Mouse (Mus musculus) CD4-positive naive resting alpha-beta T cell, adult 76 days (primary cell): ENCODE data around the gene Gm11937. TPM values are rescaled to one million over a fixed set of nuclear protein-coding genes. Genes with fewer than 3 reads are reported as not detected.

Experiments
- total RNA-seq: library from RNA; stranded (reverse); gene quantifications from one replicate; pipeline ENCODE4 v1.2.4, GENCODE M21; 2023

The Gm11937 gene
- total RNA-seq, result not detected

DNA sequence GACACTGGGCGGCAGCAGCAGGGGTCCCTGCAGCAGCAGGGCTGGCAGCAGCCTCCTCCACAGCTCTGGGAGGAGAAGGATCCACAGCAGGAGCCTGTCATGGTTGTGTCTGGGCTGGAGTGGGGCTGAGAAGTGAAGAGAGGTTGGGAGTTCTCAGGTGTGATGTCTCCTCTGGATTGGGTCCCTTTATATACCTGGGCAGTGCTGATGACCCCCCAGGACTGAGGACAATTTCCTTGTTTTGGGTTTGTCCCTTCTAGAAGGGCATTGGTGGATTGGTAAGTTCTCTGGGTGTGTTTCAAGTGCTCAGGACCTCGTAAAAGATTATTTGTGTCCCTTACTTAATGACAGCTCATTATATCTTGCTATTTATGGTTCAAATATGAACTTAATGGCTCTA is at the start of gene Gm11937:
TSS of gene Gm11937 (minus strand) at position 101 of the 400 bp plus-strand sequence.

GRCm38 (mm10) chr11:99658467-99659010 is 48.5 kb upstream of the Gm11937 start, which contains the start of gene Gm11563:
Gm11563 (minus strand) TSS chr11:99658960.

DNA sequence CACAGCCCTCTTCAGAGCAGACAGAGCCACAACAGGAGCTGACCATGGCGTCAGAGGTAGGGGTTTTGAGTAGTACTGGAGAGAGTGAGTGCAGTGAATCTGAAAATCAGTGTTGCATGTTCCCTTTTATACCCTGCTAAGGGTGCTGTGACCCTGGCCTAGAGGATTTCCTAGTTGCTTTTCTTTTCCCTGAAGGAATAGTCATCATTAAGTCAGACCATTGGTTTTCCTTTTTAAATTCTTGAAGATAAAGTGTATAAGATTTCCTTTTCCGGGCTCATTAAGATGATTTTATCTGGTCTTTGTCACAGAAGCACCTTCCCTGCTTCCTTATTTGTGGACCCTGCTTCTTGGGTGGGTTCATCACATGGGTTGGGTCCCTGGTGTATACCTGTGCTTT is 40.1 kb upstream of the Gm11937 start, which contains the start of gene Gm11555:
TSS of gene Gm11555 (minus strand) at position 101 of the 400 bp plus-strand sequence.

GRCm38 (mm10) chr11:99643635-99644139 is 33.7 kb upstream of the Gm11937 start, which contains the start of gene Krtap4-7:
Krtap4-7 (minus strand) TSS chr11:99644089.

GRCm38 (mm10) chr11:99634653-99635134 is 24.7 kb upstream of the Gm11937 start, which contains the start of gene Krtap4-2:
Krtap4-2 (minus strand) TSS chr11:99635084.

DNA sequence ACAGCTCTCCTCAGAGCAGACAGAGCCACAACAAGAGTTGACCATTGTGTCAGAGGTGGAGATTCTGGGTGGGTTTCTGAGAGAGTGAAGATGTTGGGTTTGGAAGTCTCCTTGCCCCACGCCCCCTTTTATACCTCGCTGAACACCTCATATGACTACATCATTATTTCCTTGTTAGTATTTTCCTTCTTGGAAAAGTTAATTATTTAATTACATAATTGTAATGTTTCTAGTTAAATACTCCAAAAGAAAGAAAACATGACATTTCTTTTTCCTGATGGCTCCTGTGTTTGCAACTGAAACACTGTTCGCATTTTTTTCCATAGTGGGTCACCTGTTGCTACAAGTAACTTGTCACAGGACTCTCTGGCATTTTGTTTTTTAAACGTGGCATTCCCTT is 18.1 kb upstream of the Gm11937 start, which contains the start of gene Krtap4-1:
TSS of gene Krtap4-1 (minus strand) at position 101 of the 400 bp plus-strand sequence.

DNA sequence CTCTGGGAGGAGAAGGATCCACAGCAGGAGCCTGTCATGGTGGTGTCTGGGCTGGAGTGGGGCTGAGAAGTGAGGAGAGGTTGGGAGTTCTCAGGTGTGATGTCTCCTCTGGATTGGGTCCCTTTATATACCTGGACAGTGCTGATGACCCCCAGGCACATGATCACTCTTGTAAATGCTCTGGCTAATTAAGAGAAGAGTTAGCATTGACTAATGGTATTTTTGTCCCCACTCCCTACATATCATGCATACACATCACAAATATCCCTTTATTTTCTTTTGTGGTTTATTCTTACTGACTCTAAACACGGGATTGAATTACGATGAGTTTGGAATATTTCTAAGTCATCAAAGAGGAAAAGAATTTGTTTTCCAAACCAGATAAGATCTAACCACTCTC is 10.3 kb upstream of the Gm11937 start, which contains the start of gene Gm11562:
TSS of gene Gm11562 (minus strand) at position 101 of the 400 bp plus-strand sequence.

GRCm38 (mm10) chr11:99614796-99615363 is 4.9 kb upstream of the Gm11937 start, which contains the start of gene Krtap2-4:
Krtap2-4 (minus strand) TSS chr11:99614846.

GRCm38 (mm10) chr11:99603208-99603607 is 6.8 kb downstream of the Gm11937 start, which contains the start of gene Gm11938:
Gm11938 (minus strand) TSS chr11:99603308.

GRCm38 (mm10) chr11:99597742-99598141 is 12.2 kb downstream of the Gm11937 start, which contains the start of gene Krtap9-3:
Krtap9-3 (minus strand) TSS chr11:99598105.

DNA sequence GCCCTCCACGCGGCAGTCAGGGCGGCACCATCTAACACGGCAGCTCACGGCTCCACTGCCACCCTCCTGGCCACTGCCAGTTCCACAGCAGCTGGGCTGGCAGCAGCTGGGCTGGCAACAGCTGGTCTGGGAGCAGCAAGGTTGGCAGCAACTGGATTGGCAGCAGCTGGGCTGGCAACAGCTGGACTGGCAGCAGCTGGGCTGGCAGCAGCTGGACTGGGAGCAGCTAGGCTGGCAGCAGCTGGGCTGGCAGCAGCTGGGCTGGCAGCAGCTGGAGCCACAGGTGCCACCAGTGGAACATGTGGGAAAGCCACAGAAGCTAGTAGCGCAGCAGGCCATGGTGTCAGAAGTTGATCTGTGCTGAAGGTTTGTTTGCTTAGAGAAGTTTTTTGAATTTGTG is 19.0 kb downstream of the Gm11937 start, which contains the start of gene Krtap1-3:
TSS of gene Krtap1-3 (minus strand) at position 359 of the 400 bp plus-strand sequence.

GRCm38 (mm10) chr11:99583245-99583704 is 26.7 kb downstream of the Gm11937 start, which contains the start of gene Krtap1-4:
Krtap1-4 (minus strand) TSS chr11:99583654.

DNA sequence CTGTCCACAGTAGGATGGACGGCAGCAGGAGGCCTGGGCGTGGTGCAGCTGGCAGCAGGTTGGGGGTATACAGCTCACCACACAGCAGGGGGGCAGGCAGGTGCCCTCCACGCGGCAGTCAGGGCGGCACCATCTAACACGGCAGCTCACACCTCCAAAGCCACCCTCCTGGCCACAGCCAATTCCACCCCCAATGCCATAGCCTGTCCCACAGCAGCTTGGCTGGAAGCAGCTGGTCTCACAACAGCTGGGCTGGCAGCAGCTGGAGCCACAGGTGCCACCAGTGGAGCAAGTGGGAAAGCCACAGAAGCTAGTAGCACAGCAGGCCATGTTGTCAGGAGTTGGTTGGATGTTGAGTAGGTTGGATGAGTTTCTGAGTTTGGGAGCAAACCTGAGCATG is 29.4 kb downstream of the Gm11937 start, which contains the start of gene Krtap1-5:
TSS of gene Krtap1-5 (minus strand) at position 381 of the 400 bp plus-strand sequence.

GRCm38 (mm10) chr11:99566530-99566929 is 43.5 kb downstream of the Gm11937 start, which contains the start of gene Krtap3-1:
Krtap3-1 (minus strand) TSS chr11:99566630.

Other genes starting within 250 kb of the Gm11937 start
- gene Krt28, start 235.3 kb downstream of the Gm11937 start, total RNA-seq, result not detected
- 4.6 TPM for gene Krt10, start 220.8 kb downstream of the Gm11937 start, total RNA-seq
- not detected for gene Krt12, start 187.9 kb downstream of the Gm11937 start, total RNA-seq
- not detected for gene Krt20, start 172.0 kb downstream of the Gm11937 start, total RNA-seq
- not detected for gene Krt23, start 117.1 kb downstream of the Gm11937 start, total RNA-seq
- gene Krt39, start 88.9 kb downstream of the Gm11937 start, total RNA-seq, result not detected
- not detected for gene Krt40, start 67.0 kb downstream of the Gm11937 start, total RNA-seq
- not detected for gene Krtap3-3, start 59.3 kb downstream of the Gm11937 start, total RNA-seq
- gene Krtap3-2, start 53.3 kb downstream of the Gm11937 start, total RNA-seq, result not detected
- not detected for gene Gm11939, start 50.7 kb downstream of the Gm11937 start, total RNA-seq
- not detected for gene Krtap3-1, start 43.6 kb downstream of the Gm11937 start, total RNA-seq
- not detected for gene Krtap1-5, start 29.2 kb downstream of the Gm11937 start, total RNA-seq
- not detected for gene Krtap1-4, start 26.5 kb downstream of the Gm11937 start, total RNA-seq
- not detected for gene Krtap1-3, start 18.9 kb downstream of the Gm11937 start, total RNA-seq
- not detected for gene Krtap9-3, start 12.1 kb downstream of the Gm11937 start, total RNA-seq
- not detected for gene Gm11938, start 6.9 kb downstream of the Gm11937 start, total RNA-seq
- not detected for gene Krtap2-4, start 4.7 kb upstream of the Gm11937 start, total RNA-seq
- not detected for gene Gm11562, start 10.2 kb upstream of the Gm11937 start, total RNA-seq
- gene Krtap4-1, start 18.0 kb upstream of the Gm11937 start, total RNA-seq, result not detected
- gene Krtap4-2, start 24.9 kb upstream of the Gm11937 start, total RNA-seq, result not detected
- not detected for gene Krtap4-7, start 33.9 kb upstream of the Gm11937 start, total RNA-seq
- not detected for gene Gm11555, start 40.0 kb upstream of the Gm11937 start, total RNA-seq
- gene Gm11563, start 48.8 kb upstream of the Gm11937 start, total RNA-seq, result not detected
- not detected for gene Krtap4-6, start 55.8 kb upstream of the Gm11937 start, total RNA-seq
- not detected for gene Gm14190, start 80.6 kb upstream of the Gm11937 start, total RNA-seq
- gene Gm14180, start 124.1 kb upstream of the Gm11937 start, total RNA-seq, result not detected
- gene Gm11595, start 162.7 kb upstream of the Gm11937 start, total RNA-seq, result not detected
- gene Krtap4-8, start 170.5 kb upstream of the Gm11937 start, total RNA-seq, result not detected
- gene Krtap4-9, start 175.0 kb upstream of the Gm11937 start, total RNA-seq, result not detected
- gene Gm11596, start 183.3 kb upstream of the Gm11937 start, total RNA-seq, result not detected
- gene Gm11569, start 188.7 kb upstream of the Gm11937 start, total RNA-seq, result not detected
- gene Gm11554, start 194.3 kb upstream of the Gm11937 start, total RNA-seq, result not detected
- not detected for gene Krtap4-13, start 199.7 kb upstream of the Gm11937 start, total RNA-seq
- gene Gm11564, start 205.5 kb upstream of the Gm11937 start, total RNA-seq, result not detected
- gene 2300003K06Rik, start 227.9 kb upstream of the Gm11937 start, total RNA-seq, result not detected
- gene Krtap4-16, start 241.4 kb upstream of the Gm11937 start, total RNA-seq, result not detected
- gene Gm11568, start 247.7 kb upstream of the Gm11937 start, total RNA-seq, result not detected